17 mouse cellular contexts compared by ENCODE assay signal in genomic region chr8:120044907-120045306, GRCm38 (mm10). TPM values are rescaled to one million over a fixed set of nuclear protein-coding genes. Genes with fewer than 3 reads are reported as not detected.
DNase-seq lines count a peak whose midpoint lies in the region; ATAC-seq lines count a peak whose summit lies in the region.
"Had no signal": no experiment of that assay in that cellular context is flagged by ENCODE, and none has a peak within 500 bp of the region (broad histone marks: within the 10 kb centered on the region; RNA-seq: fewer than 3 reads in every experiment).

No protein-coding gene starts in this region.

- no peak for ATAC-seq in forebrain, embryonic 15.5 days (replicated peaks)
- no peak for ATAC-seq in forebrain, embryonic 11.5 days (replicated peaks; ENCODE audit: low FRiP score)
- peak; percentile 58 for ATAC-seq in megakaryocyte, adult 5-6 weeks (ENCODE audit: poor library complexity, severe bottlenecking)
- ATAC-seq in erythroid progenitor cell, adult 5-6 weeks (replicated peaks; ENCODE audit: low FRiP score, poor library complexity, severe bottlenecking): no peak
- ATAC-seq: forebrain, embryonic 13.5 days had no signal

- H3K9me3 ChIP-seq in forebrain, embryonic 15.5 days: no peaks in the 10 kb centered on the region
- no peaks in the 10 kb centered on the region for H3K9me3 ChIP-seq in forebrain, embryonic 11.5 days (ENCODE audit: control insufficient read depth, low read length)
- H3K9me3 ChIP-seq: forebrain, embryonic 13.5 days; heart, embryonic 15.5 days; hindbrain, embryonic 15.5 days had no signal

- no peaks in the 10 kb centered on the region for H3K36me3 ChIP-seq in forebrain, embryonic 15.5 days
- H3K36me3 ChIP-seq in forebrain, embryonic 11.5 days (ENCODE audit: control insufficient read depth, insufficient read depth, low read length): no peaks in the 10 kb centered on the region
- H3K36me3 ChIP-seq: heart, embryonic 15.5 days; hindbrain, embryonic 15.5 days had no signal

- peaks cover 12% of the 10 kb centered on the region for H3K4me1 ChIP-seq in forebrain, embryonic 15.5 days
- H3K4me1 ChIP-seq in forebrain, embryonic 11.5 days (replicated peaks; ENCODE audit: control insufficient read depth, insufficient read depth, low read length): no peaks in the 10 kb centered on the region
- H3K4me1 ChIP-seq: forebrain, embryonic 13.5 days had no signal

- no peak overlapping the region for H3K4me2 ChIP-seq in forebrain, embryonic 15.5 days (replicated peaks)
- no peak overlapping the region for H3K4me2 ChIP-seq in forebrain, embryonic 11.5 days (ENCODE audit: low read depth, low read length, severe bottlenecking)
- H3K4me2 ChIP-seq: forebrain, embryonic 13.5 days; heart, embryonic 11.5 days; heart, embryonic 15.5 days; hindbrain, embryonic 15.5 days had no signal

- no peak overlapping the region for H3K9ac ChIP-seq in forebrain, embryonic 15.5 days (replicated peaks)
- H3K9ac ChIP-seq in forebrain, embryonic 11.5 days (ENCODE audit: low read length): no peak overlapping the region
- H3K9ac ChIP-seq: forebrain, embryonic 13.5 days; heart, embryonic 15.5 days; hindbrain, embryonic 15.5 days had no signal

- H3K4me3 ChIP-seq in forebrain, embryonic 15.5 days: no peak overlapping the region
- no peak overlapping the region for H3K4me3 ChIP-seq in forebrain, embryonic 11.5 days (ENCODE audit: low read depth, low read length)
- H3K4me3 ChIP-seq: forebrain, embryonic 13.5 days; heart, adult 2 months; heart, embryonic 15.5 days; hindbrain, embryonic 15.5 days had no signal

- H3K27me3 ChIP-seq in forebrain, embryonic 15.5 days: no peaks in the 10 kb centered on the region
- no peaks in the 10 kb centered on the region for H3K27me3 ChIP-seq in forebrain, embryonic 11.5 days (ENCODE audit: control insufficient read depth, insufficient read depth, low read length)
- H3K27me3 ChIP-seq: forebrain, embryonic 13.5 days; hindbrain, embryonic 15.5 days had no signal

- no peak for DNase-seq in forebrain, embryonic 11.5 days (ENCODE audit: low spot score)
- DNase-seq in lung, postnatal 36 days: peak; percentile 17
- no peak for DNase-seq in lung, postnatal 14 days
- no peak for DNase-seq in kidney, postnatal 14 days
- DNase-seq in urinary bladder, postnatal 4 days (ENCODE audit: low spot score in 2 of 2): no peak
- DNase-seq: adrenal gland, postnatal 10 days; cerebellum, adult 18-20 months; cerebellum, adult 9-11 months; heart, adult 2 months; heart, postnatal 14 days had no signal

- H3K27ac ChIP-seq in forebrain, embryonic 15.5 days (replicated peaks): peak overlapping the region; percentile 4; the same call in 1 of the 2 replicates
- H3K27ac ChIP-seq in forebrain, embryonic 11.5 days (ENCODE audit: low read depth, low read length): no peak overlapping the region
- H3K27ac ChIP-seq: forebrain, embryonic 13.5 days; heart, embryonic 15.5 days; hindbrain, embryonic 15.5 days had no signal

- 89% methylated on average over 8 of the region's 8 CpGs for WGBS in forebrain, embryonic 15.5 days
- 85% methylated on average over 8 of the region's 8 CpGs for WGBS in forebrain, embryonic 11.5 days

RNA-seq across cellular contexts. Expression of gene Crispld2, which starts 52.7 kb away (rescaled TPM):
- polyA plus RNA-seq in forebrain, embryonic 15.5 days (2015; fragmentation: Nextera tagmentation; extraction: Ambion mirVana): 1.1 and 1.2 TPM in 2 replicates
- 1.6 and 2.1 TPM in 2 replicates for polyA plus RNA-seq in forebrain, embryonic 11.5 days (2014; fragmentation: Nextera tagmentation; extraction: Ambion mirVana)
- 6.4 and 8.8 TPM in 2 replicates for total RNA-seq in megakaryocyte, adult 5-6 weeks (2015)
- 7.8 and 10.5 TPM in 2 replicates for total RNA-seq in megakaryocyte, adult 5-6 weeks (2017)
- 2.2 and 4.6 TPM in 2 replicates for total RNA-seq in erythroid progenitor cell, adult 5-6 weeks (2015; ENCODE audit: low replicate concordance)
- 1.9 and 2.1 TPM in 2 replicates for total RNA-seq in erythroid progenitor cell, adult 5-6 weeks (2017; ENCODE audit: low replicate concordance)

RNA-seq across cellular contexts. Expression of gene Zdhhc7, which starts 56.4 kb away (rescaled TPM):
- 30.9 and 34.5 TPM in 2 replicates for polyA plus RNA-seq in forebrain, embryonic 15.5 days (2015; fragmentation: Nextera tagmentation; extraction: Ambion mirVana)
- 29.4 and 29.9 TPM in 2 replicates for polyA plus RNA-seq in forebrain, embryonic 11.5 days (2014; fragmentation: Nextera tagmentation; extraction: Ambion mirVana)
- total RNA-seq in megakaryocyte, adult 5-6 weeks (2015): 21.1 and 23.0 TPM in 2 replicates
- 31.8 and 33.3 TPM in 2 replicates for total RNA-seq in megakaryocyte, adult 5-6 weeks (2017)
- total RNA-seq in erythroid progenitor cell, adult 5-6 weeks (2015; ENCODE audit: low replicate concordance): 6.8 and 8.0 TPM in 2 replicates
- 9.2 and 9.6 TPM in 2 replicates for total RNA-seq in erythroid progenitor cell, adult 5-6 weeks (2017; ENCODE audit: low replicate concordance)
